Mouse (Mus musculus) ES-Bruce4 (cell line): Measurements from ENCODE around the gene Apbb2.

Source experiments
- CTCF ChIP-seq: IDR thresholded peaks from one replicate; pipeline ENCODE4 v1.8.1; 2011; ENCODE audit warnings: low read depth, low read length
- EP300 ChIP-seq: IDR thresholded peaks from 2 replicates; pipeline ENCODE4 v1.6.1; 2011; ENCODE audit warnings: low read depth, low read length; ENCODE audit not compliant: insufficient read depth
- POLR2A ChIP-seq: IDR thresholded peaks from one replicate; pipeline ENCODE4 v1.8.1; 2011; ENCODE audit warnings: low read length; ENCODE audit not compliant: insufficient read depth

DNA sequence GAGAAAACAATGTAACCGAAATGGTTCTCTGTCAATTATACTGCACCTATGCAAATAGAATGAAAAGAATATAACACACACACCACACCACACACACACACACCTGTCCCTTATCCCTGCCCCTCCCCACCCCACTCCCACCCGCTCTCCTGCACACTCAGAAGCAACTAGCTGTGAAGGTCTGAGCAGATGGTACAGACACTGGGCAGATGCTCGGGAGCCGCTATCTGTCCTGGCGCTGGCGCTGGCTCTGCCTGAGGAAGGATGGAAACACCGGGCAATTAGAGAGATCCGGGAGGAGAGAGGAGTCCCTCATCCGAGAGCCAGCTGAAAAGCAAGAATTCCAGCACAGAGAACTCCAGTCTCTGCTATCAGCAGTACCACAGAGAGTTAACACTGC is 42.3 kb downstream of the Apbb2 start:
- no peak for TF ChIP-seq CTCF
- TF ChIP-seq EP300, result no peak
- TF ChIP-seq POLR2A, result no peak
